Mouse (Mus musculus): ENCODE measurements at regions not wholly inside any gene's neighbourhood (a gene's known extent, or its start where the extent isn't known, plus 50 kb on each side); places are given as distances from the start of the nearest gene placed in this dataset.
"Not testable (repeated sequence)": the region's sequence is repeated elsewhere in the genome, so short reads cannot be mapped to it uniquely, and the experiment has no call there.

GRCm38 (mm10) chr2:135547966-135548365 lies 110.8 kb upstream of the Plcb4 start:
- ATAC-seq, result no peak
- no peak overlapping the region for H3K9ac ChIP-seq (replicated peaks; ENCODE audit: low read depth)

GRCm38 (mm10) chr2:135553031-135553430 lies 105.8 kb upstream of the Plcb4 start:
- Histone ChIP-seq H3K27me3 (replicated peaks; ENCODE audit: insufficient read depth, low read length) (no peaks in the 10 kb centered on the region), H3K36me3 (ENCODE audit: insufficient read depth, low read length) (no peaks in the 10 kb centered on the region), H3K4me1 (ENCODE audit: insufficient read depth, low read depth, low read length) (no peaks in the 10 kb centered on the region), H3K27ac (ENCODE audit: low read length) (no peak overlapping the region), H3K4me2 (replicated peaks; ENCODE audit: low read depth, low read length) (no peak overlapping the region), H3K4me3 (ENCODE audit: low read depth, low read length) (no peak overlapping the region), H3K9me3 (ENCODE audit: low read length) (no peaks in the 10 kb centered on the region), H3K9ac (replicated peaks; ENCODE audit: low read depth) (no peak overlapping the region)
- no peak for ATAC-seq
- WGBS, result 42% methylated on average over 3 of the region's 3 CpGs
- no peak for DNase-seq (ENCODE audit: low spot score)
- peak; percentile 56 for TF ChIP-seq CTCF (IDR thresholded peaks at IDR 0.05)
- TF ChIP-seq EP300 (IDR thresholded peaks at IDR 0.05), result no peak

More at GRCm38 (mm10) chr2:135547966-135548365, 110.8 kb upstream of the Plcb4 start:
- Histone ChIP-seq H3K36me3 (ENCODE audit: insufficient read depth, low read length) (no peaks in the 10 kb centered on the region), H3K4me2 (replicated peaks; ENCODE audit: low read depth, low read length) (no peak overlapping the region), H3K9me3 (ENCODE audit: low read length) (no peaks in the 10 kb centered on the region), H3K4me3 (ENCODE audit: low read depth, low read length) (no peak overlapping the region), H3K4me1 (ENCODE audit: insufficient read depth, low read depth, low read length) (no peaks in the 10 kb centered on the region), H3K27me3 (replicated peaks; ENCODE audit: insufficient read depth, low read length) (no peaks in the 10 kb centered on the region), H3K27ac (ENCODE audit: low read length) (no peak overlapping the region)
- WGBS, result 82% methylated on average over 3 of the region's 3 CpGs
- no peak for DNase-seq (ENCODE audit: low spot score)
- TF ChIP-seq CTCF (IDR thresholded peaks at IDR 0.05) (no peak), EP300 (IDR thresholded peaks at IDR 0.05) (no peak)

- 89% methylated on average over 8 of the region's 8 CpGs for WGBS
- H3K4me3 ChIP-seq (ENCODE audit: low read depth, low read length); H3K36me3 ChIP-seq (ENCODE audit: insufficient read depth, low read length); H3K27me3 ChIP-seq (replicated peaks; ENCODE audit: insufficient read depth, low read length); ATAC-seq; DNase-seq (ENCODE audit: low spot score); H3K4me2 ChIP-seq (replicated peaks; ENCODE audit: low read depth, low read length); H3K4me1 ChIP-seq (ENCODE audit: insufficient read depth, low read depth, low read length); H3K9ac ChIP-seq (replicated peaks; ENCODE audit: low read depth); H3K27ac ChIP-seq (ENCODE audit: low read length); H3K9me3 ChIP-seq (ENCODE audit: low read length): not testable (repeated sequence)
Measured at GRCm38 (mm10) chr2:135558026-135558425, 100.8 kb upstream of the Plcb4 start.

- Histone ChIP-seq H3K4me1 (ENCODE audit: insufficient read depth, low read depth, low read length) (peaks cover 6% of the 10 kb centered on the region; the same call in 1 of the 2 replicates), H3K36me3 (ENCODE audit: insufficient read depth, low read length) (no peaks in the 10 kb centered on the region), H3K27ac (ENCODE audit: low read length) (no peak overlapping the region), H3K9ac (replicated peaks; ENCODE audit: low read depth) (no peak overlapping the region), H3K9me3 (ENCODE audit: low read length) (no peaks in the 10 kb centered on the region), H3K4me3 (ENCODE audit: low read depth, low read length) (no peak overlapping the region), H3K27me3 (replicated peaks; ENCODE audit: insufficient read depth, low read length) (no peaks in the 10 kb centered on the region), H3K4me2 (replicated peaks; ENCODE audit: low read depth, low read length) (no peak overlapping the region)
- DNase-seq (ENCODE audit: low spot score), result no peak
- WGBS, result 35% methylated on average over 3 of the region's 3 CpGs
- no peak; the same call in 1 of the 2 replicates for TF ChIP-seq EP300 (IDR thresholded peaks at IDR 0.05)
- no peak for TF ChIP-seq CTCF (IDR thresholded peaks at IDR 0.05)
- ATAC-seq, result no peak
Measured at GRCm38 (mm10) chr2:135559328-135559727, 99.5 kb upstream of the Plcb4 start.

GRCm38 (mm10) chr2:135559933-135560710 lies 98.7 kb upstream of the Plcb4 start:
- Histone ChIP-seq H3K36me3 (ENCODE audit: insufficient read depth, low read length) (no peaks in the 10 kb centered on the region), H3K9ac (replicated peaks; ENCODE audit: low read depth) (no peak overlapping the region), H3K4me3 (ENCODE audit: low read depth, low read length) (no peak overlapping the region), H3K27ac (ENCODE audit: low read length) (no peak overlapping the region; the same call in 1 of the 2 replicates), H3K27me3 (replicated peaks; ENCODE audit: insufficient read depth, low read length) (no peaks in the 10 kb centered on the region), H3K4me1 (ENCODE audit: insufficient read depth, low read depth, low read length) (peaks cover 6% of the 10 kb centered on the region; the same call in 1 of the 2 replicates), H3K9me3 (ENCODE audit: low read length) (no peaks in the 10 kb centered on the region), H3K4me2 (replicated peaks; ENCODE audit: low read depth, low read length) (no peak overlapping the region)
- TF ChIP-seq CTCF (IDR thresholded peaks at IDR 0.05) (no peak), EP300 (IDR thresholded peaks at IDR 0.05) (0 out of 2 replicates have a peak, but pooled peaks have one; percentile 28)
- WGBS, result 71% methylated on average over 9 of the region's 9 CpGs
- no peak for DNase-seq (ENCODE audit: low spot score)
- ATAC-seq, result no peak

GRCm38 (mm10) chr2:135560856-135561255 lies 98.0 kb upstream of the Plcb4 start:
- no peaks in the 10 kb centered on the region for H3K36me3 ChIP-seq (ENCODE audit: insufficient read depth, low read length)
- H3K4me2 ChIP-seq (replicated peaks; ENCODE audit: low read depth, low read length), result no peak overlapping the region
- DNase-seq (ENCODE audit: low spot score) (peak; percentile 5), ATAC-seq (no peak)
- H3K4me3 ChIP-seq (ENCODE audit: low read depth, low read length), result no peak overlapping the region
- H3K9ac ChIP-seq (replicated peaks; ENCODE audit: low read depth), result no peak overlapping the region
- WGBS, result 81% methylated on average over 1 of the region's 1 CpGs
- H3K27ac ChIP-seq (ENCODE audit: low read length), result no peak overlapping the region
- H3K4me1 ChIP-seq (ENCODE audit: insufficient read depth, low read depth, low read length), result peaks cover 6% of the 10 kb centered on the region; the same call in 1 of the 2 replicates
- no peaks in the 10 kb centered on the region for H3K27me3 ChIP-seq (replicated peaks; ENCODE audit: insufficient read depth, low read length)
- TF ChIP-seq EP300 (IDR thresholded peaks at IDR 0.05), result no peak
- TF ChIP-seq CTCF (IDR thresholded peaks at IDR 0.05), result no peak
- H3K9me3 ChIP-seq (ENCODE audit: low read length), result no peaks in the 10 kb centered on the region

Data from lung, postnatal 0 days (tissue).